In the genomic region with DNA sequence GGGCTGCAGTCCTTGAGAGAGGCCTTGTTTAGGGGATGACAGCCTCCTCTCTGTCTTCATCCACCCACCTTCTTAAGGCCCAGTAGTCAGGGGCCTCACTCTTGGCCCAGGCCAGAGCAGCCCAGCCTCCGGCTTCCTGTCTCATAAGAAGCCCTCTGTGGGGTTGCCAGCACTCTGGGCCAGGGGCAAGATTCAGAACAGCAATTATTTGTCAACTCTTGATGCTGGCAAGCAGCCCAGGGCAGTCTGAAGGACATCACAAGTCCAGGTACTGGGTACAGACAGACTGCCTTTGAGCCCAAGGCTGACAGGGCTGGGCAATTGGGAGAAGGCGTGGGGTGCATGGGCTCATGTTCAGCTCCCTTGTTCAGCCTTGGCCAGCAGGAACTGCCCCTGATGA, we compare ENCODE assay signal across 9 mouse cellular contexts.
DNase-seq lines count a peak whose midpoint lies in the region; ATAC-seq and TF ChIP-seq lines count a peak whose summit lies in the region.
"Had no signal": no experiment of that assay in that cellular context is flagged by ENCODE, and none has a peak within 500 bp of the region (broad histone marks: within the 10 kb centered on the region; RNA-seq: fewer than 3 reads in every experiment).

No protein-coding gene starts in this region.

- H3K36me3 ChIP-seq in embryonic facial prominence, embryonic 14.5 days (ENCODE audit: control insufficient read depth, insufficient read depth, low read length): no peaks in the 10 kb centered on the region
- no peaks in the 10 kb centered on the region for H3K36me3 ChIP-seq in embryonic facial prominence, embryonic 10.5 days (replicated peaks)
- H3K36me3 ChIP-seq in limb, embryonic 13.5 days: no peaks in the 10 kb centered on the region
- no peaks in the 10 kb centered on the region for H3K36me3 ChIP-seq in limb, embryonic 10.5 days
- H3K36me3 ChIP-seq in lung, postnatal 0 days (ENCODE audit: insufficient read depth, low read length): no peaks in the 10 kb centered on the region

- no peak overlapping the region for H3K9ac ChIP-seq in embryonic facial prominence, embryonic 14.5 days (ENCODE audit: low read depth, low read length)
- H3K9ac ChIP-seq in limb, embryonic 13.5 days: no peak overlapping the region
- no peak overlapping the region for H3K9ac ChIP-seq in lung, postnatal 0 days (replicated peaks; ENCODE audit: low read depth)

- no peaks in the 10 kb centered on the region for H3K4me1 ChIP-seq in embryonic facial prominence, embryonic 14.5 days (ENCODE audit: control insufficient read depth, insufficient read depth, low read length)
- peaks cover 17% of the 10 kb centered on the region; the same call in 1 of the 2 replicates for H3K4me1 ChIP-seq in embryonic facial prominence, embryonic 10.5 days
- peaks cover 23% of the 10 kb centered on the region for H3K4me1 ChIP-seq in limb, embryonic 13.5 days
- peaks cover 6% of the 10 kb centered on the region for H3K4me1 ChIP-seq in limb, embryonic 10.5 days
- no peaks in the 10 kb centered on the region; the same call in 1 of the 2 replicates for H3K4me1 ChIP-seq in lung, postnatal 0 days (ENCODE audit: insufficient read depth, low read depth, low read length)

- peak overlapping the region; percentile 52; the same call in 1 of the 2 replicates for H3K27ac ChIP-seq in embryonic facial prominence, embryonic 14.5 days (replicated peaks; ENCODE audit: low read depth, low read length)
- H3K27ac ChIP-seq in embryonic facial prominence, embryonic 10.5 days (replicated peaks): no peak overlapping the region; the same call in 1 of the 2 replicates
- H3K27ac ChIP-seq in limb, embryonic 13.5 days: no peak overlapping the region
- no peak overlapping the region; the same call in 1 of the 2 replicates for H3K27ac ChIP-seq in limb, embryonic 10.5 days
- no peak overlapping the region for H3K27ac ChIP-seq in lung, postnatal 0 days (ENCODE audit: low read length)

- TF ChIP-seq POLR2A in brain, embryonic 14.5 days (IDR thresholded peaks at IDR 0.05; ENCODE audit: borderline replicate concordance, extremely low read depth, insufficient read depth, insufficient read length, poor library complexity, severe bottlenecking): no peak

- no peak overlapping the region for H3K4me3 ChIP-seq in embryonic facial prominence, embryonic 14.5 days (ENCODE audit: low read depth, low read length)
- no peak overlapping the region for H3K4me3 ChIP-seq in embryonic facial prominence, embryonic 10.5 days
- no peak overlapping the region for H3K4me3 ChIP-seq in limb, embryonic 13.5 days
- H3K4me3 ChIP-seq in limb, embryonic 10.5 days: no peak overlapping the region
- H3K4me3 ChIP-seq in lung, postnatal 0 days (ENCODE audit: low read depth, low read length): no peak overlapping the region

- WGBS in embryonic facial prominence, embryonic 14.5 days: 75% methylated on average over 2 of the region's 2 CpGs
- 91% methylated on average over 2 of the region's 2 CpGs for WGBS in embryonic facial prominence, embryonic 10.5 days
- whole genome bisulfite sequencing in limb, embryonic 13.5 days: 77% methylated on average over 2 of the region's 2 CpGs
- whole genome bisulfite sequencing in limb, embryonic 10.5 days: 86% methylated on average over 2 of the region's 2 CpGs
- 66% methylated on average over 2 of the region's 2 CpGs for WGBS in lung, postnatal 0 days

- 0 out of 2 replicates have a peak, but pooled peaks have one; percentile 13 for ATAC-seq in embryonic facial prominence, embryonic 14.5 days (ENCODE audit: low read depth)
- peak; percentile 41; the same call in 1 of the 2 replicates for ATAC-seq in limb, embryonic 13.5 days (ENCODE audit: low FRiP score, low read depth)
- no peak for ATAC-seq in lung, postnatal 0 days

- no peak overlapping the region for H3K4me2 ChIP-seq in embryonic facial prominence, embryonic 14.5 days (ENCODE audit: low read depth, low read length)
- no peak overlapping the region for H3K4me2 ChIP-seq in limb, embryonic 13.5 days (replicated peaks)
- H3K4me2 ChIP-seq in lung, postnatal 0 days (replicated peaks; ENCODE audit: low read depth, low read length): no peak overlapping the region
- H3K4me2 ChIP-seq: heart, embryonic 11.5 days had no signal

- no peak for TF ChIP-seq EP300 in lung, postnatal 0 days (IDR thresholded peaks at IDR 0.05)

- H3K9me3 ChIP-seq in embryonic facial prominence, embryonic 14.5 days (ENCODE audit: control insufficient read depth, low read length): no peaks in the 10 kb centered on the region
- no peaks in the 10 kb centered on the region for H3K9me3 ChIP-seq in embryonic facial prominence, embryonic 10.5 days
- H3K9me3 ChIP-seq in limb, embryonic 13.5 days: no peaks in the 10 kb centered on the region
- H3K9me3 ChIP-seq in limb, embryonic 10.5 days (replicated peaks): no peaks in the 10 kb centered on the region
- H3K9me3 ChIP-seq in lung, postnatal 0 days (ENCODE audit: low read length): no peaks in the 10 kb centered on the region

- intact Hi-C loops in left cerebral cortex, postnatal 36 days (cut with DNase I): loop anchor here (5.0 kb wide), 1 partner anchor 43 kb away; no protein-coding TSS in a partner anchor

- H3K27me3 ChIP-seq in embryonic facial prominence, embryonic 14.5 days (replicated peaks; ENCODE audit: control insufficient read depth, insufficient read depth, low read length): no peaks in the 10 kb centered on the region
- no peaks in the 10 kb centered on the region for H3K27me3 ChIP-seq in embryonic facial prominence, embryonic 10.5 days (replicated peaks; ENCODE audit: low read depth, poor library complexity, severe bottlenecking)
- H3K27me3 ChIP-seq in limb, embryonic 13.5 days: no peaks in the 10 kb centered on the region; the same call in 1 of the 2 replicates
- H3K27me3 ChIP-seq in limb, embryonic 10.5 days (ENCODE audit: low read depth, poor library complexity, severe bottlenecking): no peaks in the 10 kb centered on the region
- H3K27me3 ChIP-seq in lung, postnatal 0 days (replicated peaks; ENCODE audit: insufficient read depth, low read length): no peaks in the 10 kb centered on the region

- peak; percentile 56 for DNase-seq in embryonic facial prominence, embryonic 14.5 days (ENCODE audit: low spot score)
- no peak for DNase-seq in embryonic facial prominence, embryonic 10.5 days (ENCODE audit: low spot score)
- no peak for DNase-seq in limb, embryonic 10.5 days (ENCODE audit: low spot score)
- peak; percentile 38 for DNase-seq in brain, embryonic 14.5 days (ENCODE audit: low read depth)
- DNase-seq in left cerebral cortex, postnatal 36 days (ENCODE audit: low spot score in 2 of 2): peak; percentile 17 to 26
- no peak for DNase-seq in lung, postnatal 0 days (ENCODE audit: low spot score)
- DNase-seq in urinary bladder, postnatal 36 days (ENCODE audit: low spot score in 2 of 2): no peak

- TF ChIP-seq CTCF in brain, embryonic 14.5 days (IDR thresholded peaks at IDR 0.05; ENCODE audit: borderline replicate concordance, extremely low read depth, insufficient read depth, insufficient read length): no peak
- no peak for TF ChIP-seq CTCF in lung, postnatal 0 days (IDR thresholded peaks at IDR 0.05)

Comparison
In these comparisons a context has a peak if more than half of its experiments do, and no peak if none do; other contexts are left out.
1. DNase-seq: peak in embryonic facial prominence, embryonic 14.5 days (single experiment), brain, embryonic 14.5 days (single experiment) and left cerebral cortex, postnatal 36 days (2 of 2); none in embryonic facial prominence, embryonic 10.5 days (single experiment), limb, embryonic 10.5 days (single experiment), lung, postnatal 0 days (single experiment) and urinary bladder, postnatal 36 days (0 of 2).